Mouse (Mus musculus): ENCODE data around the gene Tkt.

Gene Tkt

DNA sequence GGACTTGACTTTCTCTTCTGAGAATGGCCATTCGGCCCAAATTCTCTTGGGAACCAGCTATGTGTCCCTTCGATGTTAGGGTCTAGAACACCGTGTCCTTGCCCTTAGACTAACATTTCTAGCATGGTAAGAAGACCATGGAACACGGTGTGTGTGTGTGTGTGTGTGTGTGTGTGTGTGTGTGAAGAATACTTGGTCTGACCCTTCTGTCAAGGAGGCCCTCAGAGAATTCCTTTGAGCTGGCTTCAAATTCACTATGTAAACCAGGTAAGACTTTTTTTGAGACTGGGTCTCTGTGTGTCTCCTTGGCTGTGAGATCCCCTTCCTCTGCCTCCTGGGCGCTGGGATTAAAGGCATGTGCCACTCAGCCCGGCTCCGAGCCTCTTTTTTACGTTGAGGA is 74.4 kb downstream of the Tkt start:
- no peak for DNase-seq
